Mouse (Mus musculus) liver, postnatal 0 days (tissue): ENCODE data around the gene Treml4.

Experiments used
- CTCF ChIP-seq: sonication (generic); IDR thresholded peaks from 2 replicates; pipeline ENCODE4 v1.5.1; 2016; ENCODE audit warnings: antibody characterized with exemption, low read depth
- EP300 ChIP-seq: IDR thresholded peaks from 2 replicates; pipeline ENCODE4 v1.6.1; 2016; ENCODE audit warnings: antibody characterized with exemption, low read depth, mild to moderate bottlenecking

GRCm38 (mm10) chr17:48281739-48282085, 17.6 kb downstream of the Treml4 start:
- TF ChIP-seq CTCF (no peak), EP300 (no peak)
